Mouse (Mus musculus): ENCODE results near the gene Cdkn2d.
A peak's percentile ranks its signal among the peaks of the same experiment; 100 is the strongest.
"Not testable (repeated sequence)": the region's sequence is repeated elsewhere in the genome, so short reads cannot be mapped to it uniquely, and the experiment has no call there.

Gene Cdkn2d

GRCm38 (mm10) chr9:21275013-21275710 lies 16.0 kb downstream of the Cdkn2d start:
- no peak for DNase-seq (ENCODE audit: low spot score)

- no peak for DNase-seq (ENCODE audit: low spot score)
These were observed 16.9 kb downstream of the Cdkn2d start for GRCm38 (mm10) chr9:21274336-21274735.

DNA sequence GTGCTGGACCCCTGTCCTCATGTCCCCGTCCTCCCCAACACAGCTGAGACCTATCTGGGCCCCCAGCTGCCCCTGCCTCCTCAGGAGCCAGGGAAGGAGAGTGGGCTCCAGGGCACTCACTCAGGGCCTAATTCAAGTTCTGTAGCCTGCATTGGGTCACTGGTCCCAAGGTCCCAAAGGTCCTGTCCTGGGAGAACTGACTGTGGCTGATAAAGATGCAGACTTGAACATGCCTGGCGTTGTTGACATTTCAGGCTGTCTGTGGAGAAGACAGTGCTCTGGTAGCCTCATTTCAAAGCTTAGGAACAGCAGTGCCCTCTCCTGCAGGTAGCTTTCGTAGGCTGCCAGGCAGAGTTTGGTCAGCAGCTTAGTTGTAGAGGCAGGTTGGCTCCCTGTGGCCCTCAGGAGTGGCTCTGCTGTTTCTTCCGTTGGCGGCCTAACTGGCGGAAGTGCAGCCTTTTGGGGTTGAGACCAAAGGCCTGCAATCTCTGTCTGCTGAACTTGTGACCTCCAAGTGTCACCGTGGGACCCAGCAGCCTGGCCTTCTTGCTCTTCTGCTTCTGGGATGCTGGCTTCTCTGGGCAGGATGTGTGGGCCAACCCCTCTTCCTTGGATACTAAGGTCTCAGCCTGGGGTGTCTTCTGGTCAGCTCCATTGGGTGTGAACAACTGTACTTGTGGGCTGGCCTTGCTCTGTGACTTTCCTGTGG lies 17.5 kb downstream of the Cdkn2d start:
- DNase-seq (ENCODE audit: low spot score): no peak

DNA sequence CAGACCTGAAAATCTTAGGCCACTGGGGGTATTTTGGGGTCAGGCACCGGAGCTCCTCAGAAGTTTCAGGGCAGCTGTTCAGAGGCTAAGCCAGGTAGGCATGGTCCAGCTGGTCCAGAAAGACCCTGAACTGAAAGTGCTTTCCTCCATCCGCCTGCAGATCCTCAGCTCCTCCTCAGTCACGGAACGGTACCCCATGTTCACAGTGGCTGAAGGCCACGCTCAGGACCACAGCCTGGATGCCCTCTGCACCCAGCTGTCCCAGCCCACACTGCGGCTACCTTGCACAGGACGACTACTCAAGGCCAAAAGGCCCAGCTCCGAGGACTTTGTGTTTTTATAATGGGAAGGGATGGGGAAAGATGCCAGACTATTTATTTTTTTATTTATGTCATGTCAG lies 18.1 kb downstream of the Cdkn2d start:
- DNase-seq (ENCODE audit: low spot score): no peak

GRCm38 (mm10) chr9:21272391-21272790 lies 18.8 kb downstream of the Cdkn2d start:
- DNase-seq (ENCODE audit: low spot score): no peak

GRCm38 (mm10) chr9:21269590-21269989 lies 21.6 kb downstream of the Cdkn2d start:
- DNase-seq (ENCODE audit: low spot score): not testable (repeated sequence)

GRCm38 (mm10) chr9:21268305-21268704 lies 22.9 kb downstream of the Cdkn2d start:
- no peak for DNase-seq (ENCODE audit: low spot score)

- DNase-seq (ENCODE audit: low spot score): no peak
These were observed 24.3 kb downstream of the Cdkn2d start for GRCm38 (mm10) chr9:21266889-21267288.

DNA sequence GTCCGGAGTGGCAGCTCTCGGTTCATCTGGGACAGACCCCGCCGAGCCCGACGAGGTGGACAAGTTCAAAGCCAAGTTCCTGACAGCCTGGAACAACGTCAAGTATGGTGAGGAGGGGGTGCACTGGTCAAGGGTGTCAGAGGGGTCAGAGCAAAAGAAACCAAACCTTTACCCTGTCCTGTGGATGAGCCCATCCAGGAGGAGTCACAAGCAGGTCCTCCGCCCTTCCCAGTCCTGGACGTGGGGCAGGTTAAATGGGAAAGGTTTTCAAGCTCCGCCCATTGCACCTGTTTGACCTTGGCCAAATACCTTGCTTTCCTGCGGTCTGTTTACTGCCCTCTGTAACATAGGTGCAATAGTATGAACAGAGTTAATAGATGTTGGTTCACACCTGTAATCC lies 25.6 kb downstream of the Cdkn2d start:
- no peak for DNase-seq (ENCODE audit: low spot score)

- peak; percentile 87 for DNase-seq (ENCODE audit: low spot score)
These were observed 26.1 kb downstream of the Cdkn2d start, which contains the start of gene Atg4d for GRCm38 (mm10) chr9:21265000-21265561. Gene Atg4d, plus strand, starts transcription at chr9:21265293.

DNA sequence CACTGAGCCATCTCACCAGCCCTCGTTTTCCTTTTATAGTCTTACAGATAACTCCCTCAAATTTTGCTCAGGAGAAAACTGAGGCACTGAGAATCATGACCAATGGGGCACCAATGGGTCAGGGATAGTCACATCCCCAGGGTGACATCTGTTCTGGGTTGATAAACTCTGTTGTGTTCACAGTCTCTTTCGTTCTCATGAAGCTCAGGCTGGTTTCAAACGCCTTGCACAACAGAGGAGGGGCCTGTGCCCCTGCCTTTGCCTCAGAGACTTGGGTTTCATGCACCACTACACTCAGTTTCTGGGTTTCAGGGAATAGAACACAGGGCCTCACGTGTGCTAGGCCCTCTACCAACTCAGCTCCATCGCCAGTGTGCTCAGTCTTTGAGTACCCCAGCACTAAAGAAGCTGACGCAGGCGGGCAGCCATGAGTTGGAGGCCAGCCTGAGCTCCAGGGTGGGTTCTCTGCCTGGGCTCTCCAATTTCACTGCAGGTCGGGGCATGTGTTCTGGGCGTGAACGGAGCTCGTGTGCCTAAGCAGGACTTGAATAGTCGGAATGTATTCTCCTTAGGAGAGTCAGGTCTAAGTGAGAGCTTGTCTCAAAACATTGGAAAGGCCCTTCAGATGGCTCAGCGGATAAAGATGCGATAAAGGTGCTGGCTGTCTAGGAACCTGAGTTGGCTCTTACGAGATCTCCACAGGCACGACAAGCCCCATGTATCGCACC lies 26.8 kb downstream of the Cdkn2d start:
- no peak for DNase-seq (ENCODE audit: low spot score)

DNA sequence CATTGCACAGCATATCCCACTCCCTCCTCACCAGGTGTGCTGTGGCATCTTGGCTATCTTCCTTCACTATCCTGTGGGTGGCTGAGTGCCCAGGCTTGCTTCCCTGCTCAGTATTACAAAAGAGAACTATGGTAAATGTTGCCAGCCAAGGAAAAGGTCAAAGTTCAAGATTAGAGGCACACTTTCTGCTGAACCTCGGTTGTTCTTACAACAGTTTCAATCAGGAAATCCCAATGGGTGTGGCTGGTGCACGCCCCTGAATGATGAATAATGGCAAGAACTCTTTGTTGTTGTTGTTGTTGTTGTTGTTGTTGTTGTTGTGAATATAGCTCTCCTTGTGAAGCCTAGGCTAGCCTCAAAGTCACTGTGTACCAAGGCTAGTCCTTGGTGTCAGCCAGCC lies 29.4 kb downstream of the Cdkn2d start:
- DNase-seq (ENCODE audit: low spot score): no peak

GRCm38 (mm10) chr9:21260491-21261040 lies 30.6 kb downstream of the Cdkn2d start:
- no peak for DNase-seq (ENCODE audit: low spot score)

DNA sequence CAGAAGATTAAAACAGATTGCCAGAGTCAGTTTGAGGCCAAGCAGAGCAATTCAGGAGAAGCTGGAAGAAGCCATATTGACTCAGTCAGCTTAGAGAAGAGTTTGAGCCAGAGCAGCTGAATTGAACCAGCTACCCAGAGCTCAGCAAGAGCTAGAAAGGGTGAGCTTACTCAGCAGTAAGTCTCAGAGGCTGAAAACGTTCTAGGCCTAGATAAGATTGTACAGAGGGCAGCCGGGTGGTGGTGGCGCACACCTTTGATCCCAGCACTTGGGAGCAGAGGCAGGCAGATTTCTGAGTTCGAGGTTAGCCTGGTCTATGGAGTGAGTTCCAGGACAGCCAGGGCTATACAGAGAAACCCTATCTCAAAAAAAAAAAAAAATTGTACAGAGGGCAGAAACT lies 34.9 kb downstream of the Cdkn2d start:
- DNase-seq (ENCODE audit: low spot score): not testable (repeated sequence)

DNA sequence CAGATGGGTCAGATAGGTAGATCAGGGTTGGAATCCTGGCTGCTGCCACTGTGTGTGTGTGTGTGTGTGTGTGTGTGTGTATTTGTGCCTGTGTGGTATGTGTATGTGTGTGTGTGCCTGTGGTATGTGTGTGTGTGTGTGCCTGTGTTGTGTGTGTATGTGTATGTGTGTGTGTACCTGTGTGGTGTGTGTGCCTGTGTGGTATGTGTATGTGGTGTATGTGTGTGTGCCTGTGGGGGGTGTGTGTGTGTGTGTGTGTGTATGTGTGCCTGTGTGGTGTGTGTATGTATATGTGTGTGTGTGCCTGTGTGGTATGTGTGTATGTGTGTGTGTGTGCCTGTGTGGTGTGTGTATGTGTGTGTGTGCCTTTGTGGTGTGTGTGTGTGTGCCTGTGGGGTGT lies 36.5 kb downstream of the Cdkn2d start:
- DNase-seq (ENCODE audit: low spot score): no peak

DNA sequence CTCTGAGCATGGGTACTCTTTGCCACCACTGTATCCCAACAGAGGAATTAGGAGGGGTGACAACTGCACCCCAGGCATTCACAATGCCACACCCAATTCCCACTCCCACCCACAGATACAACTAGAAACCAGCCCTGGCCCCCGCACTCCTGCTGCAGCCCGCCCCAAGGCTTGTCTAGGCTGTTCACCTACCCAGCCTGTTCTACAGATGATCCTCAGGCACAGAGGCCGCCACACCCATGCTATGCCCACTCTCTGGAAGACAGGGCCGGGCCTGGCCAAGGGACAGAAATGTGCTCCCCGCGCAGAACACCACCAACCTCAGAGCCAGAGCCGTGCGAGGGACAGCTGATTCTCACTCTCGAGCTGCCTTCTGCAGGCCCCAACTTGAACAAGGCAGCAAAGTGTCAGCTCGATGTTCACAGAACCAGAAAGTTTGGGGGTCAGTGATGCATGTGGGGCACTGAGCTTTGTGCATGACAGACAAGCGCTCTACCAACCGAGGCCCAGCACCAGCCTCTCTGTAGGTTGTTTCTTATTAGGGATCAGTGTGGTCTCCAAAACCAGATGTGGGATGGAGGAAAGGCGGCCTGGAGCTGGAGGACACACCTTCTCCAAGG lies 40.0 kb downstream of the Cdkn2d start:
- no peak for DNase-seq (ENCODE audit: low spot score)

GRCm38 (mm10) chr9:21250509-21250908 lies 40.7 kb downstream of the Cdkn2d start:
- DNase-seq (ENCODE audit: low spot score): no peak

DNA sequence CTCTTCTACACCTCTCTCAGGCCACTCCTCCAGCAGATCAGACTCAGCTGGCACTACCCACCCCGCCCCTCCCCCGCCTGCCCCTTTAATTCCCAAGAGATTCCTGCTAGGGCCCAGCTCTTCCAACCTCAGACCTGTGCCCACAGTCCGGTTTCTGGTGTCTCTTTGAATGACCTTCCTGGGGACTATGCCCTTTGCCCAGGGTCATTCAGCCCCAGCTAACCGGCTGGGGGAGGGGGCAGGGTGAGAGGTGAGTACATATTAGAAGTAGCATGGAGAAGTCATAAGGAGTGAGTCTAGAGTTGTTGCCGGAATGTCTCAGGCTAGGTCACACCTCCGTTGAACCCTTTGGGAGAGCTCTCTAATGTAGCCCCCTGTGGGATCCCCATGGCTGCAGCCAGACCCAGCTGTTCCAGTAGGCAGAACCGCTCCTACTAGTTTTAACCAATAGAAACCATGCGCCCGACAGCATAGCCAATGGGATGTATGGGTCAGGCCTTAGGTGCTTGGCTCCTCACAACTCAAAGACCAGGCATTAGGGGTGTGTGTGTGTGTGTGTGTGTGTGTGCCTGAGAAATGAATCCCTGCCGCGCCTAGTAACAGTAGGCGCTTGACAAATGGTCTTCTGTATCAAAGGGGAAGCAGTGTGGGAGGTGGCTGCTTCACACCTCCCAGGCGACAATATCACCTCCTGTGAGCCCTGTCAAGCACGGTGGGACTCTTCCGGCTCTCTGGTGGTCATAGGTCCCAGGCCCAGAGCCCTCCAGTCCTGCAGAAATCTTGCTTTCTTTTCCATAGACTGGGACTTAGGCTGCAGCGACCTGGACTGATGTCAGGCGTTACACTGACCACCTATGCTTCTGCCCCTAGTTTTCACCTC lies 41.3 kb downstream of the Cdkn2d start:
- DNase-seq (ENCODE audit: low spot score): no peak

DNA sequence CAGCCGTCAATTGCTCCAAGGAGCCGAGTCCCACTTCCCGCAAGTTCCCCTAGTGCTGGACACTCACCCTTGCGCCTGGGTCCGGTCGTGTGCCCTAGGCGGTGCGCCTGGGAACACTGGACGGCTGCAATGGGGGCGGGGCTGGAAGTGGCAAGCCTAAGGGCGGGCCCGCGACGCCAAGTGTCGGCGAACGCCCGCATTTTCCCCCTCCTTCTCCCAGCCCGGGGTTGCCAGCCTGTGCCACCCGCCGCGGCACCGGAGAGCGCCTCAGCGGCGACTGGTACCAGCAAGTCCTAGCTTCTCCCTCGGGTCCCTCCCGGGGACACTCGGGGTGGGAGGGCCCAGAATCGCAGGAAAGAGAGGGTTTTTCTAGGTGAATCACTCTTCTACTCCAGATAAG lies 42.9 kb downstream of the Cdkn2d start, which contains the start of gene S1pr5:
S1pr5 (minus strand) TSS at position 118 of the 400 bp plus-strand sequence.
- no peak for DNase-seq (ENCODE audit: low spot score)

- no peak for DNase-seq (ENCODE audit: low spot score)
These were observed 44.9 kb downstream of the Cdkn2d start for GRCm38 (mm10) chr9:21246342-21246741.

DNA sequence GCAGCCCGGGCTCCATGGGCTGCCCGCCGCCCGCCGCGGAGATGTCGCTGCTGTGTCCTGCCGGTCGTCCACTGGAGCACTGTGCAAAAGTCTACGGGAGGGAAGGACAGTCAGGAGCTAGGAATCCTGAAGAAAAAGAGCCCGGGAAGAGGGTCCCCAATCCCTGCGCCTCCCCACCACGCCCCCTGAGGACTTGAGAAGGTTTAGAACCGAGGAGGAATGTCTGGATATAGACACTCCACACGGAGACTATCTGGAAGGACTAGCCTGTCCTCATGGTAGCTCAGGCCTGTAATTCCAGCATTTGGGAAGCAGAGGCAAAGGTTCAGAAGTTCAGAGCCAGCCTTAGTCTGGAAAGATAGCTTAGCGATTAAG lies 46.1 kb downstream of the Cdkn2d start:
- no peak for DNase-seq (ENCODE audit: low spot score)
